Mouse (Mus musculus) bone marrow macrophage, adult 2 months (primary cell): ENCODE data around the gene Rufy1. TPM values are rescaled to one million over a fixed set of nuclear protein-coding genes. Genes with fewer than 3 reads are reported as not detected.

ENCODE experiments used
- H3K27ac ChIP-seq: 2 replicates; pipeline ENCODE4 v1.5.1; 2012; ENCODE audit warnings: low read depth, low read length; ENCODE audit not compliant: insufficient read depth
- H3K4me1 ChIP-seq: 2 replicates; pipeline ENCODE4 v1.6.1; 2012; ENCODE audit warnings: low read length; ENCODE audit not compliant: control insufficient read depth, insufficient read depth
- H3K4me3 ChIP-seq: 2 replicates; pipeline ENCODE4 v1.5.1; 2012; ENCODE audit warnings: mild to moderate bottlenecking, low read length, moderate library complexity; ENCODE audit not compliant: insufficient read depth
- CTCF ChIP-seq: IDR thresholded peaks from 2 replicates; pipeline ENCODE4 v1.5.1; 2012; ENCODE audit warnings: low read depth, mild to moderate bottlenecking, low read length, moderate library complexity
- POLR2A ChIP-seq: IDR thresholded peaks from 2 replicates; pipeline ENCODE4 v1.6.1; 2012; ENCODE audit warnings: mild to moderate bottlenecking, low read depth, low read length, borderline replicate concordance
- polyA plus RNA-seq: library from polyadenylated mRNA; stranded (reverse); fragments of >200 nt; gene quantifications from 2 replicates; pipeline ENCODE4 v1.2.4, GENCODE M21; 2012; ENCODE audit not compliant: missing spikeins, insufficient read depth, insufficient read length

The Rufy1 gene
- polyA plus RNA-seq, 1 experiment: 38.7 TPM

DNA sequence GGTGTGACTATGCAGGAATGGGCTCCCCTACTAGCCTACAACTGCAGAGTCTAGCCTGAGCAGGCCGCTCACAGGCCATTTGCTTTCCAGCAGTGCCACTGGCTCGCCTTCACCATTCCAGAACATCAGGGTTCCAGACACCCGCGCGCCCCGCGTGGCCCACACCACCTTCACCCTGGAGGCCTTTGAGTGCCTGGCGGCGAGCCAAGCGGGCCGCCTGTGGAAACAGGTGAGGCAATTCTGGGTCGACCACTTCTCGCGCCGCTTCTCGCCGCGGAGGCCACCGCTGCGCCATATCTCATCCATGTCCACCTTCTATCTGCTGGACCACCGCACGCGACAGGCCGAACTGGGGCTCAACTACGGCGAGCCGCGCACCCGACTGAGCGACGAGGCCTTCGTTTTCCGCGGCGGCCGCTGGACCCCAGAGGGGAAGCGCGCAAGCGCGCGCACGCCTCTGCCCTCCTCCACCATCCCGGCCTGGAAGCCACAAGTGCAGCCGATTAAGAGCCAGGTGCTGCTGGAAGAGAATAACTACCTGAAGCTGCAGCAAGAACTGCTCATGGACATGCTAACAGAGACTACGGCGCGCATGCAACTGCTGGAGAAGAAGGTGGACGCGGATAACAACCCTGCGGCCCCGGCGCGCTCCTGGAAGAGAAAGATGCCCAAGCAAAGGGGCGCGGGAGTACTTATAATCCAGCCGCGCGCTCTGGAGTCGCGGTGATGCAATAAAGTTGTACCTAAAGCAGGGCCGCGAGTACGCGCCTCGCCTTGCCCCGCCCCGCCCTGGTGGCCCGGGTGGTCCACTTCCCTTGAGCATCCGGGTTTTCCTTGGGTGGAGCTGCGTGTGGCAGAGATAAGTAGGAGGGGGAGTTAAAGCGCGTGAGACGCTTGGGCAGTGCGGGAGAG is 71.7 kb downstream of the Rufy1 start:
- TF ChIP-seq POLR2A (no peak), CTCF (no peak)
- no peak overlapping the region for H3K27ac ChIP-seq
- peaks cover 17% of the 10 kb centered on the region for H3K4me1 ChIP-seq
- H3K4me3 ChIP-seq: peak overlapping the region; percentile 63

GRCm38 (mm10) chr11:50355395-50355794 is 75.5 kb downstream of the Rufy1 start:
- peaks cover 11% of the 10 kb centered on the region for H3K4me1 ChIP-seq
- peak overlapping the region; percentile 59 for H3K27ac ChIP-seq
- H3K4me3 ChIP-seq: no peak overlapping the region
- TF ChIP-seq POLR2A (no peak), CTCF (no peak)

DNA sequence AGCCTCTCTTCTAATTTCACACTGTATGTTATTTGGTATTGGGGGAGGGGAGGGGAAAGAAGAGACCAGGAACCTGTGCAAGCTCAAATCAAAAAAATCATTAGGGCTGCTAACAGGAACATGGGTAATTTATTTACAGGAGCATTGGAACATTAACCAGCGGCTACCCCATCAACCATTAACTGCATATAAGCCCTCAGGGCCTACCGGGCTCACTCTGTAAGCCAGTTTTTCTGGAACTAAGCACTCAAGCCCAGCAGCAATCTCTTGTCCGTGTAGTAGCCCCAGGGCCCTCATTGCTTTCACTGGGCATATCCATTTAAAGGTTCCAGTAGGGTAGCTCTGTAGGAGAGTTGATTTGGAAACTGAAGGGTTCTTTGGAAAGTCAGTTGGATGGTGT is 76.1 kb downstream of the Rufy1 start:
- Histone ChIP-seq H3K4me1 (peaks cover 11% of the 10 kb centered on the region), H3K27ac (peak overlapping the region; percentile 37; the same call in 1 of the 2 replicates)

DNA sequence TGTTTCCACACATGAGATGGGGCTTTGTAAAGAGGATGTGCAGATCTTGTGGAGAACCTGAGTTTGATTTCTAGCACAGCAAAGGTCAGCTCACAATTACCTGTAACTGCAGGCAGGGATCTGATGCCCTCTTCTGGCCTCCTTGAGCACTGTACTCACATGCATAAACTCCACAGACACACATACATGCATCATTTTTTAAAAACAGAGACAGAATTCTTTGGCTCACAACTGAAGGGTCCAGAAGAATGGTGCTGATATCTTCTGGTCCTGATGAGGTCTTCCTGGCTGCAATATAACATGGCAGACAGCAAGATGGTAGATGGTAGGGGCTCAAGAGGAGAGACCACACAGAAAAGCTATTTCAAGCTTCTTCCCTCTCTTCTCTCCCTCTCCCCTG is 76.8 kb downstream of the Rufy1 start, which contains the start of gene Cby3:
Gene Cby3 (plus strand): TSS at position 301 of the 400 bp plus-strand sequence.
- Histone ChIP-seq H3K4me1 (peaks cover 11% of the 10 kb centered on the region), H3K27ac (peak within 1 kb of the TSS; percentile 37; the same call in 1 of the 2 replicates), H3K4me3 (no peak within 1 kb of the TSS)
- no peak for TF ChIP-seq POLR2A
- TF ChIP-seq CTCF: no peak

More for the DNA sequence above, 76.1 kb downstream of the Rufy1 start:
- no peak overlapping the region for H3K4me3 ChIP-seq
- TF ChIP-seq CTCF (no peak), POLR2A (no peak)

GRCm38 (mm10) chr11:50352177-50352576 is 78.7 kb downstream of the Rufy1 start:
- H3K4me1 ChIP-seq: peaks cover 7% of the 10 kb centered on the region

DNA sequence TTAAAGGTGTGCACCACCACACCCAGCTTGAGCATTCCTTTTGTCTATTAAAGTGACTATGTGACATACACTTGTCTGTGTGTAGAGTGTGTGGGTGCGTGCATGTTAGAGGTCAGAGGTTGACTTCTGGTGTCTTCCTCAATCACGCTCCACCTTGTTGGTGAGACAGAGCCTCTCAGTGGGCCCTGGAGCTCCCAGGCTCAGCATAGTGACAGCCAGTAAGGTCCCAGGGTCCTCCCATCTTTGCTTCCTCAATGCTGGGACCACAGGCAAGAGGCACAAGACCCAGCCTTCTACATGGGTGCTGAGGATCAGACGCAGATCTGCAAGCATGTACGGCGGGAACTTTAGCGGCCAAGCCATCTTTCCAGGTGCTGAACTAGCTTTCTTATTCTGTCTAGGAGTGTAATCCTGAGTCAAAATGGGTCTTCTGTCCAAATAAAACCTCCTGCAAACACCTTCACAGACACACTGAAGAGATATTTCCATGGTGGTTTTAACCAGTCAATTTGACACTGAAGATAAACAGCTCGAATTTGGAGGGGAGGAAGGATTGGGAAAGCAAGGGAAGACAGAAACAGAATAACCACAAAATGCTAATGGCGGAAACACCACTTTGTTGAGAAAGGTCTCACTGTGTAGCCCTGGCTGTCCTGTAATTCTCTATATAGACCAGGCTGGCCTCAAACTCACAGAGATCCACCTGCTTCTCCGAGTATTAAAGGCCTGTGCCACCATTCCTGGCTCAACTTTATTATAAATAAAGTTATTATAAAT is 84.5 kb downstream of the Rufy1 start:
- Histone ChIP-seq H3K27ac (no peak overlapping the region), H3K4me1 (peaks cover 18% of the 10 kb centered on the region), H3K4me3 (no peak overlapping the region)
- TF ChIP-seq POLR2A: no peak
- TF ChIP-seq CTCF: no peak

More at GRCm38 (mm10) chr11:50352177-50352576, 78.7 kb downstream of the Rufy1 start:
- no peak for TF ChIP-seq POLR2A
- TF ChIP-seq CTCF: no peak
- Histone ChIP-seq H3K27ac (no peak overlapping the region), H3K4me3 (no peak overlapping the region)

DNA sequence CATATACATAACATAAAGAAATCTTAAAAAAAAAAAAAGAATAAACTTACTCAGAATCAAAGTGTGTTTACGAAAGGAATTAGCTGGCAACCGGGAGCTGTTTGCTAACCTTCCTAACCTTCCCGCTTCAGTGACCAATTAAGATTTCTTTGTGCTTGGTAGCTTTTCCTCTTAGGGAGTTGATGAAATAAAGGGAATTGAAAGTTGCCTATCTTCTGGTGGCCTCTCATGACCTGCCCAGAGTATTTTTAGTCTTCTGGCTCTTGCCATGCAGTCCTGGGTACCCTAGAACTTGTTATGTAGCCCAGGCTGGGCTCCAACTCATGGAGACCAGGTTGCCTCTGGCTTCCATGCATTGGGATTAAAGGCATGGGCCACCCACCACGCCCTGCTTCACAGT is 85.4 kb downstream of the Rufy1 start:
- TF ChIP-seq CTCF (no peak), POLR2A (no peak)
- Histone ChIP-seq H3K4me1 (peaks cover 18% of the 10 kb centered on the region), H3K4me3 (no peak overlapping the region), H3K27ac (0 out of 2 replicates have a peak overlapping the region, but pooled peaks have one; percentile 5)

Other genes with a start within 250 kb of the Rufy1 start
- gene Sqstm1, start 220.3 kb downstream of the Rufy1 start, polyA plus RNA-seq: 560 and 577 TPM in 2 replicates
- 54.0 and 58.7 TPM in 2 replicates for gene Mgat4b, start 220.2 kb downstream of the Rufy1 start, polyA plus RNA-seq
- gene Ltc4s, start 192.5 kb downstream of the Rufy1 start, polyA plus RNA-seq: 13.1 and 18.1 TPM in 2 replicates
- gene Maml1, start 138.8 kb downstream of the Rufy1 start, polyA plus RNA-seq: 13.9 and 16.3 TPM in 2 replicates
- 357 and 396 TPM in 2 replicates for gene Canx, start 105.5 kb downstream of the Rufy1 start, polyA plus RNA-seq
- not detected in 2 replicates for gene Cby3, start 76.7 kb downstream of the Rufy1 start, polyA plus RNA-seq
- gene Hnrnph1, start 54.1 kb downstream of the Rufy1 start, polyA plus RNA-seq: 293 and 335 TPM in 2 replicates
- gene Adamts2, start 171.0 kb upstream of the Rufy1 start, polyA plus RNA-seq: 0.36 and 1.0 TPM in 2 replicates